ENCODE assay signal across 16 mouse cellular contexts in the genomic region with DNA sequence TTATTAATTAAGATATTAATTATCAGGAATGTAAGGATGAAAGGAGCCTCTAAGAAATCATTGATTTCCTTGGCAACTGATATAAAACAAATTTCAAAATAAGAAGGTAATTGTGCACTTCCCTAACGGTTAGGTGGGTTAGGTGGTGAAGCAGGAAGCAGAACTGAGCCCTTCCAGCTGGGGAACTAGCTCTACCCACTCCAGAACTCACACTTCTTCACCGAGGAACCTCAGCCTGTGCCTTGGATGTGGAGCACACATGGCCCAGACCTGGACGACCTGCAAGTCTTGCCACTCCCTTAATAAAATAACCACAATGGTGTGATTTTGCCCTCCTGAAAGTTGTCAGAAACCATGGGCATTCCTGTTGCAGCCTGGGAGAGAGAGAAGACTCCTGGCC.
"Had no signal": no experiment of that assay in that cellular context is flagged by ENCODE, and none has a peak within 500 bp of the region (broad histone marks: within the 10 kb centered on the region; RNA-seq: fewer than 3 reads in every experiment).

No protein-coding gene starts in this region.

- H3K4me2 ChIP-seq: intestine, embryonic 15.5 days; kidney, embryonic 15.5 days; liver, embryonic 12.5 days; lung, embryonic 14.5 days; midbrain, embryonic 13.5 days; neural tube, embryonic 15.5 days had no signal

- H3K27me3 ChIP-seq: intestine, embryonic 15.5 days; kidney, embryonic 15.5 days; liver, embryonic 12.5 days; midbrain, embryonic 13.5 days; neural tube, embryonic 15.5 days had no signal

- H3K36me3 ChIP-seq: intestine, embryonic 15.5 days; kidney, embryonic 15.5 days; liver, embryonic 12.5 days; midbrain, embryonic 13.5 days; neural tube, embryonic 15.5 days had no signal

- H3K9me3 ChIP-seq: intestine, embryonic 15.5 days; kidney, embryonic 15.5 days; liver, embryonic 12.5 days; midbrain, embryonic 13.5 days; neural tube, embryonic 15.5 days had no signal

- H3K4me1 ChIP-seq: intestine, embryonic 15.5 days; liver, embryonic 12.5 days had no signal

- H3K9ac ChIP-seq: intestine, embryonic 15.5 days; kidney, embryonic 15.5 days; liver, embryonic 12.5 days; lung, embryonic 14.5 days; midbrain, embryonic 13.5 days; neural tube, embryonic 15.5 days had no signal

- DNase-seq: kidney, adult 18-20 months; kidney, postnatal 14 days; lung, embryonic 14.5 days; lung, postnatal 10 days; lung, postnatal 4 days; right cerebral cortex, adult 18-20 months; right cerebral cortex, postnatal 25 days; thymus, adult 18-20 months; thymus, postnatal 25 days had no signal

- H3K27ac ChIP-seq: left cerebral cortex, adult 2 months; liver, embryonic 12.5 days; midbrain, embryonic 13.5 days; neural tube, embryonic 15.5 days had no signal

- H3K4me3 ChIP-seq: intestine, embryonic 15.5 days; kidney, embryonic 15.5 days; left cerebral cortex, adult 2 months; liver, embryonic 12.5 days; midbrain, embryonic 13.5 days; myocyte; neural tube, embryonic 15.5 days had no signal

- ATAC-seq: intestine, embryonic 15.5 days; liver, embryonic 12.5 days had no signal
